Mouse (Mus musculus) Muller cell, postnatal 12 days (primary cell): Measurements from ENCODE around the gene Wdr93.
A peak's percentile ranks its signal among the peaks of the same experiment; 100 is the strongest.

ENCODE experiments used
- DNase-seq: peaks from one replicate; pipeline ENCODE4 v3.0.0-alpha.2; 2015; ENCODE audit errors: inconsistent ontology term

The Wdr93 gene

GRCm38 (mm10) chr7:79800336-79800735, 57.4 kb downstream of the Wdr93 start:
- DNase-seq: no peak

- DNase-seq: no peak
Observed at GRCm38 (mm10) chr7:79801391-79801790, 58.4 kb downstream of the Wdr93 start.

GRCm38 (mm10) chr7:79802037-79802436, 59.1 kb downstream of the Wdr93 start:
- DNase-seq: no peak

GRCm38 (mm10) chr7:79803887-79804286, 60.9 kb downstream of the Wdr93 start:
- no peak for DNase-seq

- no peak for DNase-seq
Observed at GRCm38 (mm10) chr7:79808561-79808960, 65.6 kb downstream of the Wdr93 start.

GRCm38 (mm10) chr7:79810611-79811506, 67.9 kb downstream of the Wdr93 start, which contains the start of gene Mesp2:
Gene Mesp2 (plus strand): TSS chr7:79810727.
- DNase-seq: peak; percentile 66

- DNase-seq: no peak
Observed at GRCm38 (mm10) chr7:79813409-79813808, 70.4 kb downstream of the Wdr93 start.

- DNase-seq: no peak
Observed at GRCm38 (mm10) chr7:79818321-79818720, 75.4 kb downstream of the Wdr93 start.

GRCm38 (mm10) chr7:79819515-79819914, 76.6 kb downstream of the Wdr93 start:
- no peak for DNase-seq

GRCm38 (mm10) chr7:79819996-79820395, 77.0 kb downstream of the Wdr93 start:
- no peak for DNase-seq

- no peak for DNase-seq
Observed at GRCm38 (mm10) chr7:79822092-79822695, 79.2 kb downstream of the Wdr93 start.

- DNase-seq: no peak
Observed at GRCm38 (mm10) chr7:79828341-79828740, 85.4 kb downstream of the Wdr93 start.

GRCm38 (mm10) chr7:79831145-79831544, 88.2 kb downstream of the Wdr93 start:
- DNase-seq: no peak

GRCm38 (mm10) chr7:79831585-79831984, 88.6 kb downstream of the Wdr93 start:
- no peak for DNase-seq

- DNase-seq: peak; percentile 30
Observed at GRCm38 (mm10) chr7:79832980-79833379, 90.0 kb downstream of the Wdr93 start.

- DNase-seq: no peak
Observed at GRCm38 (mm10) chr7:79835196-79835595, 92.2 kb downstream of the Wdr93 start.
